Comparison of ENCODE assay signal across 11 mouse cellular contexts in the genomic region with DNA sequence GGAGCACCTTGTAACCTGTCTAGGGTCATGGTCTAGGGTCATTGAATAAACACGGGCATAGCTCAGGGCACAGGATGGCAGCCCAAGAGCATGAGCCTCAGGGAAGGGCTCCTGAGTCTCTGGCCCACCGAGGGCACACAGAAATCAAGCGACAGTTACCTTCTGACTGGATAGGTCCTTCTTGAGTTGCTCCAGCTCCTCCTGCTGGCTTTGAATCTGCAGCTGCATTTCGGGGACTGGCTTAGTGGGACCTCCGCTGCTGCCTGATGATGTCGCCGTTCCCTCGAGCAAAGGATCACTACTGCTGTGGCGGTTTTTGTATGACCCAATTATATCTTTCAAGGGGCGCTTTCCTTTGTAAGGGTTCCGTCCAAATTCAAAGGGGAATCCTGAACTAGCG. TPM values are rescaled to one million over a fixed set of nuclear protein-coding genes. Genes with fewer than 3 reads are reported as not detected.
DNase-seq lines count a peak whose midpoint lies in the region.
"Had no signal": no experiment of that assay in that cellular context is flagged by ENCODE, and none has a peak within 500 bp of the region (broad histone marks: within the 10 kb centered on the region; RNA-seq: fewer than 3 reads in every experiment).

No protein-coding gene starts in this region.

- H3K4me3 ChIP-seq in heart, embryonic 10.5 days = no peak overlapping the region
- H3K4me3 ChIP-seq: hindbrain, embryonic 15.5 days had no signal

- peaks cover 6% of the 10 kb centered on the region; the same call in 1 of the 2 replicates for H3K4me1 ChIP-seq in heart, embryonic 10.5 days
- H3K4me1 ChIP-seq: hindbrain, embryonic 15.5 days had no signal

- no peaks in the 10 kb centered on the region for H3K9me3 ChIP-seq in heart, embryonic 10.5 days
- H3K9me3 ChIP-seq: hindbrain, embryonic 15.5 days had no signal

- peak; percentile 63 for DNase-seq in heart, adult 8-10 months (ENCODE audit: low spot score)
- no peak for DNase-seq in heart, embryonic 10.5 days (ENCODE audit: low spot score)
- DNase-seq in right cerebral cortex, adult 18-20 months = peak; percentile 42
- DNase-seq in right cerebral cortex, postnatal 4 days = no peak
- DNase-seq in kidney, postnatal 10 days = peak; percentile 53
- DNase-seq in T-cell, adult 2 months (ENCODE audit: low spot score) = no peak
- DNase-seq in right cerebral cortex, postnatal 14 days = no peak
- no peak for DNase-seq in c-Kit-positive CD71-positive TER-119-positive erythroid progenitor cells, embryonic 14.5 days (ENCODE audit: low spot score)
- DNase-seq: adrenal gland, postnatal 10 days; thymus, adult 2 months had no signal

- 82% methylated on average over 12 of the region's 12 CpGs for WGBS in heart, embryonic 10.5 days

- H3K36me3 ChIP-seq in heart, embryonic 10.5 days = peaks cover 21% of the 10 kb centered on the region

- H3K27me3 ChIP-seq in heart, embryonic 10.5 days (ENCODE audit: insufficient read depth, poor library complexity, severe bottlenecking) = no peaks in the 10 kb centered on the region
- H3K27me3 ChIP-seq: hindbrain, embryonic 15.5 days had no signal

- no peak overlapping the region for H3K27ac ChIP-seq in heart, embryonic 10.5 days
- H3K27ac ChIP-seq: hindbrain, embryonic 15.5 days had no signal

RNA-seq across cellular contexts. Expression of a gene that starts 43.4 kb away (rescaled TPM):
- 10 to 100 TPM in 1 of 4 experiments, 1 to 10 TPM in 3; 8.7 to 10.3 (median 9.4) TPM for total RNA-seq in heart, adult 8-10 months (2022)
- polyA plus RNA-seq in heart, embryonic 10.5 days (2016; fragmentation: Nextera tagmentation; extraction: Ambion mirVana) = 7.2 and 8.0 TPM in 2 replicates

Comparison
In these comparisons a context has a peak if more than half of its experiments do, and no peak if none do; other contexts are left out.
1. DNase-seq: peak in heart, adult 8-10 months (single experiment), right cerebral cortex, adult 18-20 months (single experiment) and kidney, postnatal 10 days (single experiment); none in heart, embryonic 10.5 days (single experiment), right cerebral cortex, postnatal 4 days (single experiment), T-cell, adult 2 months (single experiment), right cerebral cortex, postnatal 14 days (single experiment) and c-Kit-positive CD71-positive TER-119-positive erythroid progenitor cells, embryonic 14.5 days (single experiment).